Comparison of ENCODE assay signal across 23 mouse cellular contexts in genomic region chr3:142528116-142528515, GRCm38 (mm10). TPM values are rescaled to one million over a fixed set of nuclear protein-coding genes. Genes with fewer than 3 reads are reported as not detected.
"Had no signal": no experiment of that assay in that cellular context is flagged by ENCODE, and none has a peak within 500 bp of the region (broad histone marks: within the 10 kb centered on the region; RNA-seq: fewer than 3 reads in every experiment).

No protein-coding gene starts in this region.

- H3K4me3 ChIP-seq: heart, embryonic 13.5 days; heart, embryonic 15.5 days; hindbrain, embryonic 13.5 days; hindbrain, embryonic 15.5 days; kidney, embryonic 15.5 days; limb, embryonic 13.5 days; limb, embryonic 15.5 days; liver, embryonic 12.5 days had no signal

- H3K27ac ChIP-seq: heart, embryonic 13.5 days; heart, embryonic 15.5 days; hindbrain, embryonic 13.5 days; hindbrain, embryonic 15.5 days; hindbrain, postnatal 0 days; kidney, embryonic 15.5 days; kidney, postnatal 0 days; limb, embryonic 13.5 days; limb, embryonic 15.5 days; liver, embryonic 12.5 days; liver, embryonic 14.5 days had no signal

- H3K9me3 ChIP-seq: heart, embryonic 15.5 days; hindbrain, embryonic 13.5 days; hindbrain, embryonic 15.5 days; kidney, embryonic 15.5 days; limb, embryonic 13.5 days; limb, embryonic 15.5 days; liver, embryonic 12.5 days had no signal

- DNase-seq: gastrocnemius, postnatal 14 days; gastrocnemius, postnatal 36 days; heart, adult 18-20 months; kidney, adult 11 months; kidney, adult 2 months; kidney, adult 9 months; kidney, postnatal 14 days; kidney, postnatal 36 days; layer of hippocampus, postnatal 36 days; left cerebral cortex, postnatal 4 days had no signal

- H3K27me3 ChIP-seq: heart, embryonic 13.5 days; heart, embryonic 15.5 days; limb, embryonic 15.5 days; liver, embryonic 12.5 days had no signal

- H3K9ac ChIP-seq: heart, embryonic 13.5 days; heart, embryonic 15.5 days; hindbrain, embryonic 13.5 days; hindbrain, embryonic 15.5 days; kidney, embryonic 15.5 days; limb, embryonic 13.5 days; limb, embryonic 15.5 days; liver, embryonic 12.5 days; liver, embryonic 14.5 days had no signal

- H3K4me1 ChIP-seq: heart, embryonic 15.5 days; hindbrain, embryonic 15.5 days; limb, embryonic 15.5 days had no signal

- H3K36me3 ChIP-seq: heart, embryonic 13.5 days; heart, embryonic 15.5 days; hindbrain, embryonic 13.5 days; hindbrain, embryonic 15.5 days; kidney, embryonic 15.5 days; limb, embryonic 13.5 days; limb, embryonic 15.5 days; liver, embryonic 12.5 days had no signal

RNA-seq across cellular contexts. Expression of gene Gbp5, which starts 34.3 kb away (rescaled TPM):
- polyA plus RNA-seq: heart, embryonic 11.5 days; limb, embryonic 11.5 days; limb, embryonic 15.5 days had no signal
